Mouse (Mus musculus) liver, embryonic 12.5 days (tissue): ENCODE measurements around the gene Galr3. TPM values are rescaled to one million over a fixed set of nuclear protein-coding genes. Genes with fewer than 3 reads are reported as not detected.
A peak's percentile ranks its signal among the peaks of the same experiment; 100 is the strongest.

Source experiments
- ATAC-seq: fragments of 200-750 bp; cut with Nextera tagmentation; 2 replicates; pipeline ENCODE4 v1.8.0; 2017; ENCODE audit warnings: moderate number of reproducible peaks, mild to moderate bottlenecking, moderate library complexity
- H3K27ac ChIP-seq: fragments of 300-500 bp; sonication (generic); 2 replicates; pipeline ENCODE4 v1.5.1; 2016; ENCODE audit warnings: mild to moderate bottlenecking
- H3K27me3 ChIP-seq: fragments of 300-500 bp; sonication (generic); replicated peaks from 2 replicates; pipeline ENCODE4 v1.6.1; 2016; ENCODE audit warnings: mild to moderate bottlenecking, moderate library complexity
- H3K36me3 ChIP-seq: fragments of 300-500 bp; sonication (generic); 2 replicates; pipeline ENCODE4 v1.6.1; 2016; ENCODE audit warnings: mild to moderate bottlenecking, moderate library complexity
- H3K4me1 ChIP-seq: fragments of 300-500 bp; sonication (generic); 2 replicates; pipeline ENCODE4 v1.6.1; 2016
- H3K4me2 ChIP-seq: fragments of 300-500 bp; sonication (generic); 2 replicates; pipeline ENCODE4 v1.6.1; 2016; ENCODE audit warnings: mild to moderate bottlenecking, moderate library complexity
- H3K4me3 ChIP-seq: fragments of 300-500 bp; sonication (generic); 2 replicates; pipeline ENCODE4 v1.5.1; 2016; ENCODE audit warnings: mild to moderate bottlenecking, moderate library complexity
- H3K9ac ChIP-seq: fragments of 300-500 bp; sonication (generic); 2 replicates; pipeline ENCODE4 v1.6.1; 2016; ENCODE audit warnings: mild to moderate bottlenecking, moderate library complexity
- H3K9me3 ChIP-seq: fragments of 300-500 bp; sonication (generic); replicated peaks from 2 replicates; pipeline ENCODE4 v1.6.1; 2016; ENCODE audit warnings: mild to moderate bottlenecking, moderate library complexity
- WGBS: fragments of 180-500 bp; shearing (Covaris S2); methylation state at CpG from one replicate; pipeline ENCODE4 v1.1.7; 2016; ENCODE audit not compliant: insufficient replicate concordance; 5-methylcytosine and 5-hydroxymethylcytosine counted together
- polyA plus RNA-seq: library from polyadenylated mRNA; unstranded; fragments of >200 nt; fragmentation: Nextera tagmentation; extraction: Ambion mirVana; gene quantifications from 2 replicates; pipeline ENCODE4 v1.2.1, GENCODE M21; 2016

Gene Galr3
- polyA plus RNA-seq, 1 experiment from 2014 or later = 0.41 TPM

- ATAC-seq = peak; percentile 96
These were observed 20.9 kb downstream of the Galr3 start, which contains the start of gene Ankrd54 for GRCm38 (mm10) chr15:79062376-79063159. TSS of gene Ankrd54 (minus strand) at chr15:79062893.

GRCm38 (mm10) chr15:79063160-79063740, 21.6 kb downstream of the Galr3 start:
- peaks cover 87% of the 10 kb centered on the region for H3K4me1 ChIP-seq
- WGBS = 9% methylated on average over 14 of the region's 14 CpGs

More at GRCm38 (mm10) chr15:79062376-79063159, 20.9 kb downstream of the Galr3 start, which contains the start of gene Ankrd54:
- peak within 1 kb of the TSS; percentile 89 for H3K4me3 ChIP-seq
- H3K27me3 ChIP-seq = no peaks in the 10 kb centered on the region
- peaks cover 87% of the 10 kb centered on the region for H3K4me1 ChIP-seq
- peak within 1 kb of the TSS; percentile 80 for H3K4me2 ChIP-seq
- H3K36me3 ChIP-seq = peaks cover 37% of the 10 kb centered on the region
- peak within 1 kb of the TSS; percentile 93 for H3K9ac ChIP-seq
- WGBS = under 1% methylated on average over 80 of the region's 80 CpGs
- peak within 1 kb of the TSS; percentile 93 for H3K27ac ChIP-seq
- no peaks in the 10 kb centered on the region for H3K9me3 ChIP-seq

GRCm38 (mm10) chr15:79065086-79065770, 23.5 kb downstream of the Galr3 start:
- Histone ChIP-seq H3K36me3 (peaks cover 11% of the 10 kb centered on the region), H3K4me3 (no peak overlapping the region), H3K27ac (peak overlapping the region; percentile 39; the same call in 1 of the 2 replicates), H3K27me3 (no peaks in the 10 kb centered on the region), H3K4me1 (peaks cover 82% of the 10 kb centered on the region), H3K9ac (peak overlapping the region; percentile 6; the same call in 1 of the 2 replicates), H3K4me2 (no peak overlapping the region), H3K9me3 (no peaks in the 10 kb centered on the region)
- ATAC-seq = no peak
- 65% methylated on average over 8 of the region's 8 CpGs for WGBS

More at GRCm38 (mm10) chr15:79063160-79063740, 21.6 kb downstream of the Galr3 start:
- Histone ChIP-seq H3K27me3 (no peaks in the 10 kb centered on the region), H3K27ac (peak overlapping the region; percentile 81), H3K36me3 (peaks cover 31% of the 10 kb centered on the region), H3K4me3 (peak overlapping the region; percentile 56), H3K9ac (peak overlapping the region; percentile 67), H3K9me3 (no peaks in the 10 kb centered on the region), H3K4me2 (peak overlapping the region; percentile 73)
- ATAC-seq = no peak

GRCm38 (mm10) chr15:79066276-79066675, 24.6 kb downstream of the Galr3 start:
- H3K27ac ChIP-seq = peak overlapping the region; percentile 92

GRCm38 (mm10) chr15:79067631-79068030, 25.9 kb downstream of the Galr3 start:
- H3K4me2 ChIP-seq = peak overlapping the region; percentile 52

More at GRCm38 (mm10) chr15:79066276-79066675, 24.6 kb downstream of the Galr3 start:
- Histone ChIP-seq H3K9ac (no peak overlapping the region), H3K36me3 (peaks cover under 1% of the 10 kb centered on the region; the same call in 1 of the 2 replicates), H3K4me3 (no peak overlapping the region), H3K4me2 (no peak overlapping the region), H3K9me3 (no peaks in the 10 kb centered on the region), H3K4me1 (peaks cover 71% of the 10 kb centered on the region), H3K27me3 (no peaks in the 10 kb centered on the region)
- no peak for ATAC-seq
- WGBS = 59% methylated on average over 2 of the region's 2 CpGs

GRCm38 (mm10) chr15:79068416-79068815, 26.7 kb downstream of the Galr3 start:
- Histone ChIP-seq H3K27ac (peak overlapping the region; percentile 92), H3K36me3 (no peaks in the 10 kb centered on the region), H3K9ac (peak overlapping the region; percentile 35; the same call in 1 of the 2 replicates), H3K9me3 (no peaks in the 10 kb centered on the region), H3K4me3 (no peak overlapping the region), H3K27me3 (no peaks in the 10 kb centered on the region), H3K4me2 (peak overlapping the region; percentile 52), H3K4me1 (peaks cover 61% of the 10 kb centered on the region)
- ATAC-seq = peak; percentile 76
- 46% methylated on average over 3 of the region's 3 CpGs for WGBS

More at GRCm38 (mm10) chr15:79067631-79068030, 25.9 kb downstream of the Galr3 start:
- peaks cover 63% of the 10 kb centered on the region for H3K4me1 ChIP-seq
- H3K27me3 ChIP-seq = no peaks in the 10 kb centered on the region
- no peak overlapping the region for H3K4me3 ChIP-seq
- H3K27ac ChIP-seq = peak overlapping the region; percentile 92
- ATAC-seq = peak; percentile 14; the same call in 1 of the 2 replicates
- 0 out of 2 replicates have a peak overlapping the region, but pooled peaks have one; percentile 35 for H3K9ac ChIP-seq
- WGBS = 23% methylated on average over 3 of the region's 3 CpGs
- no peaks in the 10 kb centered on the region for H3K36me3 ChIP-seq
- H3K9me3 ChIP-seq = no peaks in the 10 kb centered on the region

- no peak for ATAC-seq
- Histone ChIP-seq H3K4me3 (no peak overlapping the region), H3K9me3 (no peaks in the 10 kb centered on the region), H3K36me3 (peaks cover 7% of the 10 kb centered on the region), H3K4me1 (peaks cover 51% of the 10 kb centered on the region), H3K27me3 (no peaks in the 10 kb centered on the region), H3K4me2 (no peak overlapping the region), H3K27ac (no peak overlapping the region), H3K9ac (no peak overlapping the region)
- 60% methylated on average over 5 of the region's 5 CpGs for WGBS
These were observed 29.7 kb downstream of the Galr3 start for GRCm38 (mm10) chr15:79071117-79072039.

- H3K4me1 ChIP-seq = peaks cover 40% of the 10 kb centered on the region
- no peak for ATAC-seq
- H3K27me3 ChIP-seq = no peaks in the 10 kb centered on the region
- H3K27ac ChIP-seq = peak overlapping the region; percentile 3
- no peak overlapping the region for H3K4me3 ChIP-seq
- peaks cover 30% of the 10 kb centered on the region for H3K36me3 ChIP-seq
- peak overlapping the region; percentile 94 for H3K4me2 ChIP-seq
- H3K9me3 ChIP-seq = no peaks in the 10 kb centered on the region
- H3K9ac ChIP-seq = no peak overlapping the region
These were observed 32.1 kb downstream of the Galr3 start for GRCm38 (mm10) chr15:79073752-79074151.

GRCm38 (mm10) chr15:79074446-79074845, 32.8 kb downstream of the Galr3 start:
- peak overlapping the region; percentile 94 for H3K4me2 ChIP-seq
- WGBS = 35% methylated on average over 10 of the region's 10 CpGs
- peaks cover 37% of the 10 kb centered on the region for H3K36me3 ChIP-seq
- peaks cover 33% of the 10 kb centered on the region for H3K4me1 ChIP-seq
- H3K27ac ChIP-seq = peak overlapping the region; percentile 81
- no peaks in the 10 kb centered on the region for H3K9me3 ChIP-seq
- no peaks in the 10 kb centered on the region for H3K27me3 ChIP-seq
- peak overlapping the region; percentile 84 for H3K9ac ChIP-seq
- no peak for ATAC-seq
- H3K4me3 ChIP-seq = peak overlapping the region; percentile 86

- H3K27ac ChIP-seq = peak within 1 kb of the TSS; percentile 81
- H3K4me1 ChIP-seq = peaks cover 30% of the 10 kb centered on the region
- WGBS = under 1% methylated on average over 49 of the region's 49 CpGs
- H3K9ac ChIP-seq = peak within 1 kb of the TSS; percentile 84
- H3K4me2 ChIP-seq = peak within 1 kb of the TSS; percentile 94
- H3K27me3 ChIP-seq = no peaks in the 10 kb centered on the region
- peak within 1 kb of the TSS; percentile 86 for H3K4me3 ChIP-seq
- no peaks in the 10 kb centered on the region for H3K9me3 ChIP-seq
- peaks cover 43% of the 10 kb centered on the region for H3K36me3 ChIP-seq
- peak; percentile 87 for ATAC-seq
These were observed 33.3 kb downstream of the Galr3 start, which contains the start of gene Eif3l for GRCm38 (mm10) chr15:79074913-79075532. TSS of gene Eif3l (plus strand) at chr15:79075179.
